Mouse (Mus musculus) urinary bladder, postnatal 10 days (tissue): ENCODE measurements around the gene Zcchc4.

Experiments
- DNase-seq: peaks from one replicate; pipeline ENCODE4 v3.0.0; 2022; ENCODE audit warnings: low spot score

Zcchc4 gene

DNA sequence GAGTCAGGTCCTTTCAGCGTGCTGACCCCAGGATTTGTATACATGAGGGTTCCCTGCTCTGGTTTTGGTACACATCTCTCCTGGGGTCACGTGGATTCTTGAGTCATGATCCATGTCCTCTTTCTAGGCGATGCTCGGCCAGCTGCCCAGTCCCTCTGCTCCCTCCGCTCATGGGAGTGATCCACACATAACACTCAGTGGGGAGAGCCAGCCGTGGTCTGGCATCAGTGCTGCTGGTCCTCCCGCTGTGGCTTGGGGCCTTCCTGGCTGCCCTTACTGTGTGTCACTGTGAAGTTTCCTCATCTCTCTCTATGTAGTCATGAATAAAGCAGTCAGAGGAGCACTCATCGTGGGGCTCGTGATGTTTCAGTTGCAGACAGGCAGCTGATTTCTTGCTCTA, 18.9 kb downstream of the Zcchc4 start:
- no peak for DNase-seq

DNA sequence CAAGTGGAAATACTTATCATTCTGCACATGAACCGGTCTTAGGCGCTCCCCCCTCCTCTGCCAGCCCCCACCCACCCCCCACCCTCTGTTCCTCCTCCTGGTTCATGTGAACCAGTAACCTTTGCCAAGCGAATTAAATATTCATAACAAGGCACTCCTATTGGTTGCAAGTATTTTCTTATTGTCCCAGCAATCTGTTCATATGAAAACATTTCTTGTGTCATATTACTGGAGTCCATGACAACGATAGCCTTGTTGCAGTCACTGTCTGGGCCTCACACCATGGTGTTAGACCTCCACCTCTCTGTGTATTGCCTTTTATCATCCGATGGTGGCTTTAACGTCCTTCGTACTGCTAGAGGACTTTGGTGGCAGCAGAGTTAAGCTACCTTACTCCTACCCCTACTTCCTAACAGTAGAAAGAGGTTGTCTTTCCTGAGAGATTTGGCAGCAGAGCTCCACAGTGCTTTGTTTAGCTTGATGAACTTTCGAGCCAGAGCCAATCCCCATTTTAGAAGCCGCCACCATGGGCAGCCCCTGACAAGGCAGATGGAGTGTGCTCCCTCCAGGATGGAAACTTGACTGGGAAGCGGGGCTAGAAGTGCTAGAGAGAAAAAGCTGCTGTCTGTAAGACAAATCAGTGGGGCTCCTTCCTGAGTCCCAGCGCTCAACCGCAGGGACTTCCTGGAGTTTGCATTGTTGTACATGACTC, 24.2 kb downstream of the Zcchc4 start:
- no peak for DNase-seq

- no peak for DNase-seq
Measured at GRCm38 (mm10) chr5:52805801-52806200, 30.6 kb downstream of the Zcchc4 start.

- DNase-seq, result no peak
Measured at GRCm38 (mm10) chr5:52806349-52806748, 31.1 kb downstream of the Zcchc4 start.

- no peak for DNase-seq
Measured at GRCm38 (mm10) chr5:52807030-52807429, 31.8 kb downstream of the Zcchc4 start.

GRCm38 (mm10) chr5:52810446-52810845, 35.2 kb downstream of the Zcchc4 start:
- no peak for DNase-seq

- DNase-seq, result no peak
Measured at GRCm38 (mm10) chr5:52811056-52811455, 35.8 kb downstream of the Zcchc4 start.

- DNase-seq, result no peak
Measured at GRCm38 (mm10) chr5:52812456-52812855, 37.2 kb downstream of the Zcchc4 start.

DNA sequence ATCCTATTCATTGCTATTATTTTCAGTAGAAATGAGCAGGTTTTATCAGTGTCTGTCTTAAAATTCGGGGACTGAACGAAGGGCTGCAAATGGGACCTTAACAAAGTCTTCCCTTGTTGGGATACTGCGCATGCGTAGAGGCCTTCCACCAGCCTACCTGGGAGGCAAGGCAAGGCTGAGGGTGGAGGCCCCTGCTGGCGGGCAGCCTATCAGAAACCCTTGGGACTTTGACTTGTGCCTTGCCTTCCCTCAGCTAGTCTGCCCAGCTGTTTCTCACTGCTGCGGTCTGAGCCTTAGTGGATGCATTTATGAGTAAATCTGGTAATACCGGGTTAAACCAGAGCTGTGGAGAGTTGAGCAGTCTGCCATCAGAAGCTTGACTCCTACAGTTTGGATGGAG, 38.1 kb downstream of the Zcchc4 start:
- DNase-seq, result no peak

GRCm38 (mm10) chr5:52818676-52819075, 43.5 kb downstream of the Zcchc4 start:
- no peak for DNase-seq

- DNase-seq, result no peak
Measured at GRCm38 (mm10) chr5:52821691-52822090, 46.5 kb downstream of the Zcchc4 start.

DNA sequence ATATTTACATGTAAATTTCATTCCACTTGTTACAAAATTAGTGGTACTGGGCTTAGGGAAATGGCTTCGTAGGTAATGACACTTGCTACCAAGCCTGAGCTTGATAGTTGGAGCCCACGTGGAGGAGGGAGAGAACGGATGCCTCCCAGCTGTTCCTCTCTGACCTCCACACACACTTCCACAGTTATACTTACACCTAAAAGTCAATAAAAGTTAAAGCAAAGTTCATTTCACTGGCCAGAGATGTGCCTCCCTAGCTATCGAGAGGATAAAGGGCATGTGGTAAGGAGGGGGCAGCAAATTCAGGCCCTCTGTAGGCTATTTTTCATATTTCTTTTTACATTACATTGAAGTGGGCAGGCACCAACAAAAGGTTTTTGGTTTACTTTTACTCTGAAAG, 52.7 kb downstream of the Zcchc4 start:
- no peak for DNase-seq

DNA sequence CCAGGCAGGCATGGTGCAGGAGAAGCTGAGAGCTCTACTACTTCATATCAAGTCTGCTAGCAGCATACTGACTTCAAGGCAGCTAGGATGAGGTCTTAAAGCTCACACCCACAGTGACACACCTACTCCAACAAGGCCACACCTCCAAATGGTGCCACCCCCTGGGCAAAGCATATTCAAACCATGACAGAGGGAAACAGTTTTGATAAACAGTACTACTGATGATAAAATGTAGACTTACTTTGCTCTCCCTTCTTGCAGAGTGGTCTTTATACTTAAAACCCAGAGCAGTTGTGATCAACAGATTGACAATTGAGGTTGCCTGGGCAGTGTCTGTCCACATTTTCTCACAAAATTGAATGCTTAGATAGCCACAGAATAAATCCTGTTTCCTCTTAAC, 57.8 kb downstream of the Zcchc4 start:
- DNase-seq, result no peak

DNA sequence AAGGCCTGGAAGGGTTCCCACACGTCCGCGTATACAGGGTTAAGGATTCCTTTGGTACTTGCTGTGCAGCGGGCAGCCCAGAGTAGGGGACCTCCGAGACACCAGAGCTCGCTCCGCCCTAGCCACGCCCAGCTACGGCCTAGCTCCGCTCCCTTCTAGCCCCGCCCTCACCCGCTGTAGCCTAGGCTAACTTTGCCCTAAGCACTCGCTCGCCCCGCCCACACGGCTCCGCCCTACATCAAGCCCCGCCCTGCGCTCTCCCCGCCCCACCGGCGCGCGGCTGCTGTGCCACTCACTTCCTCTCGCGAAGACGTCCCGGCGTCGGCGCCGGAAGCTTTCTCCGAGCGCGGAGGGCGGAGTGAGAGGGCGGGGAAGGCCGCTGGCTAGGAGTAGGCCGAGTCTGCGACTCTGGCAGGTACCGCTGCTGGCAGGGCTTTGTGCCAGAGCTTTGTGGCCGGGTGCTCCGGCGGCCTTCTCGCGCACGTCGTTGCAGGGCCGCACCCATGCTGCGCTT, 58.6 kb downstream of the Zcchc4 start, which contains the start of gene Anapc4:
Gene Anapc4 (plus strand): TSS at position 252 of the 514 bp plus-strand sequence.
- DNase-seq, result peak; percentile 97

- DNase-seq, result no peak
Measured at GRCm38 (mm10) chr5:52834386-52834785, 59.2 kb downstream of the Zcchc4 start.

DNA sequence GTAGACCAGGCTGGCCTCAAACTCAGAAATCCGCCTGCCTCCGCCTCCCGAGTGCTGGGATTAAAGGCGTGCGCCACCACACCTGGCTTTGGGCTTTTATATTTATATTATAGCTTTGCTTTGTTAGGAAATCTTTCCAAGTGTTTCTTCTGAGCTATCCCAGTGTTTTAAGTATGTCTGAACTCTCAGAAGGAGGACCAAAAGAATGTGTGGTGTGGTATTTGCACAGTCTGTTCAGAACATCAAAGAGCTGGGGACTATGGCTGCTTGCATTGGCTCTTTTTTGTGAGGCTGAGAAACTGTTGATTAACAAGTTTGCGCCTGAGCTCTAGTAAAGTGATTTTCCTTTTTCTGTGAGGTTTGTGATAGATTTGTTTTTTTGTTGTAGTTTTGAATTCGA, 69.1 kb downstream of the Zcchc4 start:
- no peak for DNase-seq

DNA sequence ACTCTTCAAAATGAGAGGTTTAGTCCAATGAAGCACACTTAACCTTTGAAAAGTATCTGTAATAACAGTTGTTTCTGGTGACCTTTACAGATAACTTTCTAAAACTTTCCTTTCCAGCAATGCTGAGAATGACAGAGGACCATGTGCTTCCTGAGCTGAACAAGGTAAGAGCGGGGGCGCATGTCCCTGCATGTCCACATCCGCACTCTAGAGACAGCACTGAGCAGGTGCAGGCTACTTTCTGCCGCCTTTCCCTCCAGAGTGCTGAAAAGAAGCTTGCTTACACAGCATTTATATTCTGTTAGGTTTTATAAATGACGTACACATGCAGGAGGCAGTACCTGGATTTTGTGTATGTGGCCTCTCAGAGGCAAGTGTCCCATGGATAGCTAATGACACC, 80.5 kb downstream of the Zcchc4 start:
- DNase-seq, result no peak

- no peak for DNase-seq
Measured at GRCm38 (mm10) chr5:52864446-52864845, 89.2 kb downstream of the Zcchc4 start.

DNA sequence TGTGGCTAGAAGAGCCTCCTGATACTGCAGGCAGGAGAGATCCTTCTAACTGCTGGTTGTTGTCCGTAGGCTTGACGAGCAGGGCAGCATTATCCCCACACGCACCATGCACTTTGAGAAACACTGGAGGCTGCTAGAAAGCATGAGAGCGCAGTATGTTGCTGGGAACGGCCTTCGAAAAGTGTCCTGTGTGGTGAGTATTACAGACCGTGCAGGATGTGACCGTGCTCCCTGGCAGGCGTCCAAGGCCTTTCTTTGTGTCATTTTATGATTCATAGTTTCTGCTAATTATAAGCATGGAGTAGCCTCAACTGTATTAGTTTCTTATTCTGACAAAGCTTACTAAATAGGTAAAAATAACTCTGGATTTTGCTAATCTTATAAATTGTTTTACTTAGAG, 90.6 kb downstream of the Zcchc4 start:
- no peak for DNase-seq

GRCm38 (mm10) chr5:52866361-52867155, 91.3 kb downstream of the Zcchc4 start:
- no peak for DNase-seq

DNA sequence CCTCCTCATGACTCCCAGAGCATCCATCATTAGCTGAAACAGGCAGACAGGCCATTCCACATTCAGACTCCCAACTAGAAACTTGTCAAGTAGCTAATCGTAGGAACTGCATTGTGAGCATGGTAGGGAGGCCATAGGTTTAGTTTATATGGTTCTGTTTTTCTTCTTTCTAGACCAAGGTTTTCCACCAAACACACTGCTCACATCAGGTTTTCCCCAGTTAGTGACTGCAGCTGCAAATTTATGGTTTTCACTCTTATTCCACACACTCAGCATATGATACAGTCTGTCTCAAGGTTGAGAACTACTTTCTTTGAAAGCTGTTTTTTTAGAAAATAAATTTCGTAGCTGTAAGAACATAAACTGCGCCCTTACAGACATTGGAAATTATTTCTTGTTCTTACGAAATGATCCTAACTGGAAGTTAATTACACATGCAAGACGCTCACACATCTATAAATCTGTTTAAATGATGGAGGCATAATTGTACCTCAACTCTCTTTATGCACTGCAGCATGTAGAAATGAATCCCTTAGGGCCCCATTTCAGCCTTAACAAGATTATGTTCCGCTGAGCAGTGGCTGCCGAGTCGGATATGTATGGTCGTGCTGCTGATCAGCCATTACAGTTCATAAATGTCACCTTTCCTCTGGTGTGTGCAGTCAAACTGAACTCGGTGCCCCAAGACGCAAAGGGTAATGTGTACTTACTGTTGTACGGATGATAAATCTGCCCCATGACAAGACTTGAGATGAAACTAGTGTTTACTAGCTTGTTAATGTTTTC, 93.9 kb downstream of the Zcchc4 start:
- no peak for DNase-seq

DNA sequence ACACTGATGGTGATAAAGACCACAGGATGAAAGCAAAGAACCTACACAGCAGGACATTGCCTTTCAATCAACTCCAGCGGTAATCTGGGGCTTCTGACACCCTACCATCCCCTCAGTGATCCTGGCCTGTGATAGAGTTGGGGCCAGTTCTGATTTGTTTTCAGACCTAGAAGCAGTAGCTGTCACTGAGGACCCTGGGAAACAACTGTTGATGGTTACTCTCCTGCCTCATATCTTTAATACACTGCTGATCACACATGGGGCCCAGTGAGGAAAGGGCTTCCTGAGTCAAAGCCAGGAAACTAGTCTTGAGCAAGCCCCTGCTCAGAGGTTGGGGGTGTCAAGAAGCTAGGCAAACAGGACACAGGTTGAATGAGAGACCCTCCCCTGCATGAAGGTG, 96.3 kb downstream of the Zcchc4 start:
- no peak for DNase-seq
